Mouse (Mus musculus) frontal cortex, postnatal 14 days (tissue): ENCODE measurements around the gene Jagn1.
A peak's percentile ranks its signal among the peaks of the same experiment; 100 is the strongest.

ENCODE experiments used
- DNase-seq, 2 experiments: peaks; one replicate each; pipeline ENCODE4 v3.0.0; 2022; ENCODE audit warnings: low spot score in 2 of 2

Jagn1 gene

GRCm38 (mm10) chr6:113442442-113443090 lies at the start of gene Jagn1:
Gene Jagn1, plus strand, starts transcription at chr6:113442569.
- DNase-seq = peak; percentile 78 to 80

GRCm38 (mm10) chr6:113393951-113394350 lies 48.4 kb upstream of the Jagn1 start:
- DNase-seq = no peak

DNA sequence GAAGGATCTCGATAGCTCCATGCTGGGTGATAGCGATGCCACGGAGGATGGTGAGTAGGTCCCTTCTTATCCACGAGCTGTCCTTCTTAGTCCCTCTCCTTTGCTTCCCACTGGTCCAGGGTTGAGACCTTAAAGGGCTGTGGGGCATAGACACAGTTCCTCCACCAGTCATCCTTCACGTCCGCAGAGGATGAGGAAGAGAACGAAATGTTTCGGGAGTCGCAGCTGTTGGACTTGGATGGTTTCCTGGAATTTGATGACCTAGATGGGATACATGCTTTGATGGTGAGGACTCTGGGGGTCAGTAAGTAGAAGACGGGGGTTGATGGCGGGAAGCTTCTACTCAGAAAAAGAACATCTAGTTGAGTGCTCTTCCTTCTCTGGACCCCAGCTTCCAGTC lies 47.6 kb upstream of the Jagn1 start:
- DNase-seq = no peak

- DNase-seq = no peak
These were observed 46.9 kb upstream of the Jagn1 start for GRCm38 (mm10) chr6:113395501-113395900.

DNA sequence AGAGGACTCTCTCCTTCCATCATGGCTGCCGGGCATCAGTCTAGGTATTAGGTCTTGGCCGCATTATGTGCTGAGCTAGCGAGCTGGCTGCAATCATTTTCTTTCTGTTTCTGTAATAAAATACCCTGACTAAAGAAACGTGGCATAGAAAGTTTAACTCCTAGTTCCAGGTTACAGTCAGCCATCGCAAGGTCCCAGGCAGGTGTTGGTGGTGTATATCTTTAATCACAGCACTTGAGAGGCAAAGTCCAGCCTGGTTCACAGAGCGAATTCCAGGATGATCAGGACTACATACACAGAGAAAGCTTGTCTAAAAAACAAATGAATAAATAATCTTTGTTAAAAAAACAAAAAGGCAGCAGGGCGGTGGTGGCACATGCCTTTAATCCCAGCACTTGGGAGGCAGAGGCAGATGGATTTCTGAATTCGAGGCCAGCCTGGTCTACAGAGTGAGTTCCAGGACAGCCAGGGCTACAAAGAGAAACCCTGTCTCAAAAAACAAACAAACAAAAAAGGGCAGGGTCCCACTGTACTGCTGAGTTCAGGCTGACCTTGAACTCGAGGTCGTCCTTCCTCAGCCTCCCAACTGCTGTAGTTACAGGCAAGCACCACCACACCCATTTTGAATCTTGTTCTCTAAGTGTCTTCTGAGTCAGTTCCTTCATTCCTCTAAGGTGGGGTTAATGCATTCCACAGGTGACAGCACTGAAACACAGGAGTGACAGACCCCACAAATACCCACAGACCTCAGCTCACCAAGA lies 45.9 kb upstream of the Jagn1 start:
- no peak for DNase-seq

GRCm38 (mm10) chr6:113402094-113402493 lies 40.3 kb upstream of the Jagn1 start:
- DNase-seq = no peak

GRCm38 (mm10) chr6:113404649-113405448 lies 37.5 kb upstream of the Jagn1 start:
- DNase-seq = no peak

- no peak for DNase-seq
These were observed 36.9 kb upstream of the Jagn1 start for GRCm38 (mm10) chr6:113405483-113405882.

DNA sequence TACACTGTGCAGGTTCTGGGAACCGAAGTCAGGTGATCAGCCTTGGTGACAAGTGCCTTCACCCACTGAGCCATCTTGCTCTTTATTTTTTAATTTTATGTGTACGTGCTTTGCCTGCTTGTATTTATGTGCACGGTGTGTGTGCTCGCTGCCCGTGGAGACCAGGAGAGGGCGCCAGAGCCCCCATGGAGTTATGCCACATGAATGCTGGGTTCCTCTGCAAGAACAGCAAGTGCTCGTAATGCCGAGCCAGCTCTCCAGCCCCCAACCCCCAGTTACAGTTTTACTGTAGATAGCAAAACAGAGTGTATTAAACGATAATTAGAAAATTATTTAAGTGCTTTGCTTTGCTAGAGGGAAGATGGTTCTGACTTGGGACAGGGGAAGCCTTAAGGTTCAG lies 35.7 kb upstream of the Jagn1 start:
- no peak for DNase-seq

GRCm38 (mm10) chr6:113410001-113410400 lies 32.4 kb upstream of the Jagn1 start:
- DNase-seq = no peak

DNA sequence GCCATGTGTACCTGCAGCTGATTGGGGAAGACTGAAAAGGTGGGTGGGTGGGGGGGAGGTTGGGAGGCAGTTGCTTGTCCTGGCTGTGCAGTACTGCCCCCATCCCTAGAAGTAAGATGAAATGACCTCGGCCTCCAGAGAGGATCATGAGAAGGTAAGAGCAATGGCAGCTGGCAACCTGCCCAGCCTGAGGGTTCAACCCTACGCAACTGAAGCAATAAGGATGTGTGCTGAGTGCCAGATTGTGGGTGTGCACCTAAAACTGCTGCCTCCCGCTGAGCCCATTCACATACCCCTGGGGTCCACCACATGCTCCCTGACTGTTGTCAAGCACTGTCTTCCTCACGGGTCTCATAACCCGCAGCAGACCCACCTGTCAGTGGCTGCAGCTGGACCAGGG lies 26.0 kb upstream of the Jagn1 start:
- no peak for DNase-seq

- peak in 1 of 2 experiments; percentile 34 for DNase-seq
These were observed 23.7 kb upstream of the Jagn1 start for GRCm38 (mm10) chr6:113418441-113419198.

DNA sequence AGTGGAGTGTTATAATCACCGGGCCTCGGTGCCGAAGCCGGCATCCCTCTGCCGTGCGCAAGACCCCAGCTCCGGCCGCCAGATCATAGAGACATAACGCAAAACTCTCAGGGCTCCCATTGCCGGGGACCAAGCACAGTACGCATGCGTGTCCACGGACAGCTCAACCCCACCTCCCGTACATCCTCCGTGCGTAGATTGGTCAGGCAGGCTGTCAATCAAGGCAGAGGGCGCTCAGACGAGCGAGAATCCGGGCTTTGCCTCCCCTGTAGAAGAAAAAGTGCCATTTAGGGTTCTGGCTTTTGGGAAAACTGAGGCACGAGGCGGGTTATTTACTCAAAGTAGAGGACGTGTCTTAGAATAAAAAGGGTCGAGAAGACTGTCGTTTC lies 23.2 kb upstream of the Jagn1 start, which contains the start of gene Rpusd3:
Gene Rpusd3 (minus strand): TSS at position 142 of the 389 bp plus-strand sequence.
- peak; percentile 92 to 98 for DNase-seq

GRCm38 (mm10) chr6:113423000-113423399 lies 19.4 kb upstream of the Jagn1 start:
- no peak for DNase-seq

DNA sequence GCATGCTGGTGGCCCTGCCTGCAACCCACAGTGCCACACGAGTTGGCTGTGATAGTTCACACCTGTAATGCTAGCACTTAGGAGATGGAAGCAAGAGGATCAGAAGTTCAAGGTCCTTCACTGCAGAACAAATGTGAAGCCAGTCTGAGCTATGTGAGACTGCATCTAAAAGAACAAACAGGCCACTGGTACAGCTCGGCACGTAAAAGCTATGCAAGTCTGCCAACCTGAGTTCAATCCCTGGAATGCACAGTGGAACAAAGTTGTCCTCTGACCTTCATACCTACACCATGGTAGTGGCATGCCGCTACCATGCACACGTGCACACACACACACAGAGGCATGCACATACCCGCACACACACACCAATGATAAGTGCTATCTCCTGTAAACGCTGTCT lies 18.2 kb upstream of the Jagn1 start:
- no peak for DNase-seq

DNA sequence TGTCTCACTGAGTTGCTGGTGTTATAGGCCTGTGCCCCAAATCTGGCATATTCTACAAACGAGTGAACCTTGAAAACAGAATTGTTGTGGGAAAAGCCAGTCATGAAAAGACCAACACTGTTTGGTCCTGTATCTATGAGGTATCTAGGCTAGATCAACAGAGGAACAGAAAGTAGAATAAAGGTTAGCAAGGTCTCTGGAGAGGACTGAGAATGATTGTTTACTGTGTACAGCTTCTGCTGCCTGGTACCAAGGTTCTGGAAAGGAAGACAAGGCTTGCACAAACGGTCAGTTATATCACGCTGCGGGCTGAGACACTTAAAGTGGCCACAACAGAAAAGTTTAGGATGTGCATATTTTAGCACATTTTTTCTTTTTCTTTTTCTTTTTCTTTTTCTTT lies 15.7 kb upstream of the Jagn1 start:
- no peak for DNase-seq

- no peak for DNase-seq
These were observed 15.0 kb upstream of the Jagn1 start for GRCm38 (mm10) chr6:113427397-113427796.

DNA sequence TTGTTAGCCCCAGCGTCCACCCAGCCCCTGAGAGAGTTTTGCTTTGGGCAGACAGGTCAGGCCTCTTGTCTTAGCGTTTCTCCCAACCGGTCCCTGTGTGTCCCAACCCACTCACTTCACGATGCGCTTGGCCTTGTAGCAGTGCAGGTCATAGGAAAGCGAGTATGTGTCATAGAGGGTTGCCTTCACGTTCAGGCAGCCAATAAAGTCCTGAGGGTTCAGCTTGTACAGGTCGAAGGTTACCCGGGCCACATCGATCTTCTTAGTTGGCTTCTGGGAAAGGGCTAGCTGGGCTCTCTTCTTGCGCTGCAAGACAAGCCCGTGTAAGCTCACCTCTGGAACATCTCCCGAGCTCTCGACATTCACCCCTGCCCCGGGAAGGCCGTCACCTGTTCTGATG lies 14.4 kb upstream of the Jagn1 start:
- no peak for DNase-seq

DNA sequence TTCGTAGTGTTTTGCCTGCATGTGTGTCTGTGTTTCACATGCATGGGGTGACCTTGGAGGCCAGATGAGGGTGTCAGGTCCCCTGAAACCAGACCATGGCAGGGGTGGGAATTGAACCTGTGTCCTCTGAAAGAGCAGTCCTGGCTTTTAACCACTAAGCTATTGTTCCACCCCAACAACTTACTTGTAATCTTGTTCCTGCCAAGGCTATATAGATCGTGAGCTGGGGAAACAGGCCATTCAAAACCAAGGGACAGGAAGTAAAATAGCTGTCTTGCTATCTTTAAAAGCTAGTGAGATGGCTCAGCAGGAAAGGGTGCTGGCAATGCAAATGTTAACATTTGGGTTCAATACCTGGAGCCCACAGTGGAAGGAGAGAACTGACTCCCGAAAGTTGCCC lies 12.4 kb upstream of the Jagn1 start:
- no peak for DNase-seq

GRCm38 (mm10) chr6:113430846-113431245 lies 11.5 kb upstream of the Jagn1 start:
- DNase-seq = no peak

- no peak for DNase-seq
These were observed 10.6 kb upstream of the Jagn1 start for GRCm38 (mm10) chr6:113431801-113432200.

GRCm38 (mm10) chr6:113433661-113434060 lies 8.7 kb upstream of the Jagn1 start:
- DNase-seq = no peak
